Comparison of ENCODE assay signal across 9 mouse cellular contexts in the genomic region with DNA sequence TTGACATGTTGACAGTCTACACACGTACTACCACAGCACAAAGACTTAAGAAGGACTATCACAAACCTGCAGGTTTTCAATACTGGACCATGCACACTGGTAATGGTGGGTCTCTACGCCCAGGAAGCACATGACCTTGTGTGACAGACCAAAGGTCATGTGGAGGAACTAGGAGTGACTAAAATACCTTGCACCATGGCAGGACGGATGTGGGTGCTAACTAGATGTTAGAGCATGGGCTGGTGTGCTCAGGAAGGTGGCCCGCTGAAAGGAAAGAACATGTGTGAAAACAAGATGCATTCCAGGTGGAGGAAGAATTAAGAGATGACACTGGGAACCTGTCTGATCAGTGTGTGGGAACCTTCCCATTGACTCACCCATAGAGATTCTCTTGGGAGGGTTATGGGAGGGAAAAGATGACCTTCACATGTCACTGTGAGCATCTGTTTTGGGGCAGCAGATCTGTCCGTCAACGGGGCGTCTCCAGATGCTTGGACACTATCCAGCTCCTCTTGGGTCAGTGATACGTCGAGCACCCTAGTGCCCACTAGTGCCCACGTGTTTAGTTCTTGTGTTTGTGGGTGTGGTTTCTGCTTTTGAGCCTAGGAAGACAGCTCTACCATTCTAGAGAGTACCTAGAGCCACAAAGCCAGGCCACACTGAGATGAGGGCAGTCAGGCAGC. TPM values are rescaled to one million over a fixed set of nuclear protein-coding genes. Genes with fewer than 3 reads are reported as not detected.
A peak's percentile ranks its signal among the peaks of the same experiment; 100 is the strongest.
DNase-seq lines count a peak whose midpoint lies in the region; ATAC-seq lines count a peak whose summit lies in the region.
"Had no signal": no experiment of that assay in that cellular context is flagged by ENCODE, and none has a peak within 500 bp of the region (broad histone marks: within the 10 kb centered on the region; RNA-seq: fewer than 3 reads in every experiment).

No protein-coding gene starts in this region.

- H3K27me3 ChIP-seq in heart, embryonic 16.5 days (ENCODE audit: control insufficient read depth, insufficient read depth, low read length): no peaks in the 10 kb centered on the region
- no peaks in the 10 kb centered on the region for H3K27me3 ChIP-seq in midbrain, embryonic 14.5 days (ENCODE audit: control insufficient read depth, insufficient read depth, low read length)
- H3K27me3 ChIP-seq in midbrain, embryonic 13.5 days: no peaks in the 10 kb centered on the region
- no peaks in the 10 kb centered on the region for H3K27me3 ChIP-seq in stomach, embryonic 16.5 days (ENCODE audit: control insufficient read depth, insufficient read depth, low read length)

- peak overlapping the region; percentile 61 for H3K9ac ChIP-seq in heart, embryonic 16.5 days (ENCODE audit: low read length)
- no peak overlapping the region for H3K9ac ChIP-seq in midbrain, embryonic 14.5 days (replicated peaks; ENCODE audit: low read length)
- H3K9ac ChIP-seq in midbrain, embryonic 13.5 days (replicated peaks): no peak overlapping the region
- H3K9ac ChIP-seq in stomach, embryonic 16.5 days (ENCODE audit: low read length): no peak overlapping the region

- ATAC-seq in heart, embryonic 16.5 days (replicated peaks; ENCODE audit: extremely low read depth, insufficient read depth, low FRiP score): no peak
- no peak for ATAC-seq in midbrain, embryonic 14.5 days (ENCODE audit: low FRiP score, low TSS enrichment)
- ATAC-seq in midbrain, embryonic 13.5 days: no peak
- no peak for ATAC-seq in stomach, embryonic 16.5 days (ENCODE audit: insufficient read depth, low FRiP score)

- DNase-seq in adrenal gland, postnatal 14 days: peak; percentile 56
- DNase-seq in adrenal gland, adult 8-10 months: no peak
- no peak for DNase-seq in heart, postnatal 10 days
- no peak for DNase-seq in midbrain, embryonic 14.5 days
- DNase-seq in testis, postnatal 10 days (ENCODE audit: low spot score): no peak
- DNase-seq: thymus, postnatal 36 days had no signal

- H3K4me1 ChIP-seq in heart, embryonic 16.5 days (ENCODE audit: control insufficient read depth, insufficient read depth, low read length): peaks cover 81% of the 10 kb centered on the region
- H3K4me1 ChIP-seq in midbrain, embryonic 14.5 days (ENCODE audit: control insufficient read depth, insufficient read depth, low read length): peaks cover 35% of the 10 kb centered on the region
- H3K4me1 ChIP-seq in midbrain, embryonic 13.5 days (replicated peaks): peaks cover 54% of the 10 kb centered on the region
- peaks cover 47% of the 10 kb centered on the region for H3K4me1 ChIP-seq in stomach, embryonic 16.5 days (ENCODE audit: control insufficient read depth, insufficient read depth, low read length)

- H3K27ac ChIP-seq in heart, embryonic 16.5 days (ENCODE audit: low read length): peak overlapping the region; percentile 98
- H3K27ac ChIP-seq in midbrain, embryonic 14.5 days (replicated peaks; ENCODE audit: low read depth, low read length): peak overlapping the region; percentile 49; the same call in 1 of the 2 replicates
- H3K27ac ChIP-seq in midbrain, embryonic 13.5 days: no peak overlapping the region
- peak overlapping the region; percentile 9; the same call in 1 of the 2 replicates for H3K27ac ChIP-seq in stomach, embryonic 16.5 days (ENCODE audit: low read length)

- no peaks in the 10 kb centered on the region for H3K36me3 ChIP-seq in heart, embryonic 16.5 days (ENCODE audit: control insufficient read depth, insufficient read depth)
- no peaks in the 10 kb centered on the region for H3K36me3 ChIP-seq in midbrain, embryonic 14.5 days (ENCODE audit: control insufficient read depth, insufficient read depth, low read length)
- H3K36me3 ChIP-seq in midbrain, embryonic 13.5 days: no peaks in the 10 kb centered on the region
- no peaks in the 10 kb centered on the region for H3K36me3 ChIP-seq in stomach, embryonic 16.5 days (ENCODE audit: control insufficient read depth, insufficient read depth, low read length)

- WGBS in heart, embryonic 16.5 days: 57% methylated on average over 10 of the region's 10 CpGs
- WGBS in midbrain, embryonic 14.5 days: 89% methylated on average over 10 of the region's 10 CpGs
- 85% methylated on average over 10 of the region's 10 CpGs for WGBS in midbrain, embryonic 13.5 days
- 80% methylated on average over 10 of the region's 10 CpGs for WGBS in stomach, embryonic 16.5 days

- no peak overlapping the region for H3K4me3 ChIP-seq in heart, embryonic 16.5 days (ENCODE audit: low read length)
- H3K4me3 ChIP-seq in midbrain, embryonic 14.5 days (replicated peaks; ENCODE audit: low read depth, low read length): no peak overlapping the region
- H3K4me3 ChIP-seq in midbrain, embryonic 13.5 days (replicated peaks): no peak overlapping the region
- H3K4me3 ChIP-seq in stomach, embryonic 16.5 days (replicated peaks; ENCODE audit: low read length): no peak overlapping the region

- H3K4me2 ChIP-seq in heart, embryonic 16.5 days (ENCODE audit: low read depth, low read length): no peak overlapping the region
- no peak overlapping the region for H3K4me2 ChIP-seq in midbrain, embryonic 14.5 days (ENCODE audit: low read length)
- H3K4me2 ChIP-seq in midbrain, embryonic 13.5 days (replicated peaks): no peak overlapping the region
- H3K4me2 ChIP-seq in stomach, embryonic 16.5 days (ENCODE audit: low read depth, low read length): no peak overlapping the region

- intact Hi-C loops in heart, postnatal 10 days (cut with DNase I): no loop called here

- H3K9me3 ChIP-seq in heart, embryonic 16.5 days (replicated peaks; ENCODE audit: control insufficient read depth, low read length): no peaks in the 10 kb centered on the region
- no peaks in the 10 kb centered on the region for H3K9me3 ChIP-seq in midbrain, embryonic 14.5 days (ENCODE audit: control insufficient read depth, low read length)
- no peaks in the 10 kb centered on the region for H3K9me3 ChIP-seq in midbrain, embryonic 13.5 days
- no peaks in the 10 kb centered on the region for H3K9me3 ChIP-seq in stomach, embryonic 16.5 days (replicated peaks; ENCODE audit: control insufficient read depth, low read length)

RNA-seq across cellular contexts. Expression of gene Lrrc75a, which starts 4.5 kb away (rescaled TPM):
- 28.7 and 31.7 TPM in 2 replicates for total RNA-seq in adrenal gland, postnatal 14 days (2021)
- total RNA-seq in adrenal gland, adult 8-10 months (2022): 10 to 100 TPM; 30.3 to 54.2 (median 37.9) TPM
- 11.4 and 15.2 TPM in 2 replicates for polyA plus RNA-seq in heart, embryonic 16.5 days (2015; fragmentation: Nextera tagmentation; extraction: Ambion mirVana)
- 10 to 100 TPM; 12.0 to 12.3 TPM for total RNA-seq in heart, postnatal 10 days (2021)
- polyA plus RNA-seq in midbrain, embryonic 14.5 days (2014; fragmentation: Nextera tagmentation; extraction: Ambion mirVana): 11.1 and 13.1 TPM in 2 replicates
- polyA plus RNA-seq in midbrain, embryonic 13.5 days (2015; fragmentation: Nextera tagmentation; extraction: Ambion mirVana): 8.2 and 11.4 TPM in 2 replicates
- polyA plus RNA-seq in stomach, embryonic 16.5 days (2015; fragmentation: Nextera tagmentation; extraction: Ambion mirVana): 5.3 and 5.6 TPM in 2 replicates

RNA-seq across cellular contexts. Expression of gene Mmgt2, which starts 4.6 kb away (rescaled TPM):
- 26.6 and 35.7 TPM in 2 replicates for total RNA-seq in adrenal gland, postnatal 14 days (2021)
- 10 to 100 TPM; 39.9 to 60.5 (median 52.3) TPM for total RNA-seq in adrenal gland, adult 8-10 months (2022)
- polyA plus RNA-seq in heart, embryonic 16.5 days (2015; fragmentation: Nextera tagmentation; extraction: Ambion mirVana): 48.8 and 49.0 TPM in 2 replicates
- total RNA-seq in heart, postnatal 10 days (2021): 10 to 100 TPM; 10.8 to 15.8 TPM
- polyA plus RNA-seq in midbrain, embryonic 14.5 days (2014; fragmentation: Nextera tagmentation; extraction: Ambion mirVana): 21.6 TPM in 2 replicates
- polyA plus RNA-seq in midbrain, embryonic 13.5 days (2015; fragmentation: Nextera tagmentation; extraction: Ambion mirVana): 23.0 and 25.2 TPM in 2 replicates
- 39.6 and 42.1 TPM in 2 replicates for polyA plus RNA-seq in stomach, embryonic 16.5 days (2015; fragmentation: Nextera tagmentation; extraction: Ambion mirVana)
